Mouse (Mus musculus): ENCODE data around the gene Dcakd. TPM values are rescaled to one million over a fixed set of nuclear protein-coding genes. Genes with fewer than 3 reads are reported as not detected.

Gene Dcakd
- total RNA-seq, 1 experiment: 43.7 TPM

DNA sequence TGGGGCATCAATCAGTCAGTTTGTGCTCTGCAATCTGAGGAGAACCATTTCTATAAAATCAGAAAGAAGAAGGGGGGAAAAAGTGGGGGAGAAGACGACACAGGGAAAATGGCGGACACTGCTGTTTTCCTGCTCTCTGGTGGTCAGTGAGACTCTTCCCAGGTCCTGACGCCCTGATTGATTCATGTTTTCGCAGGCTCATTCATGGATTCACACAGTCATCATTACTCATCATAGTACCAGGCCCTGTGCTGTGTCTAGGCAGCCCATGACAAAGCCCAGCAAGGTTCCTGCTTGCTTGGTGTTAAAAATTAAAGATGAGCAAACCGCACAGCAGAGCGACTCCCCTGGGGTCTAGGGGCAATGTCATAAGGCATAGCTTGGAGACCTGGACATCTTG, 69.7 kb downstream of the Dcakd start:
- no peak for DNase-seq (ENCODE audit: low read depth, low spot score)
- H3K9ac ChIP-seq (ENCODE audit: insufficient read depth, low read depth, low read length, poor library complexity, severe bottlenecking): no peak overlapping the region
- no peaks in the 10 kb centered on the region for H3K36me3 ChIP-seq (ENCODE audit: control insufficient read depth, insufficient read depth, low read length, poor library complexity, severe bottlenecking)
- no peak overlapping the region for H3K27ac ChIP-seq (ENCODE audit: insufficient read depth, low read depth, low read length, poor library complexity, severe bottlenecking)
- H3K9me3 ChIP-seq (ENCODE audit: control insufficient read depth, insufficient read depth, low read depth, low read length): no peaks in the 10 kb centered on the region
- H3K4me3 ChIP-seq (ENCODE audit: insufficient read depth in 1 of 2, low read depth in 1 of 2, low read length in 2 of 2, poor library complexity in 1 of 2, severe bottlenecking in 1 of 2): no peak overlapping the region
- H3K4me1 ChIP-seq (ENCODE audit: control insufficient read depth in 2 of 2, insufficient read depth in 2 of 2, low read length in 2 of 2, poor library complexity in 1 of 2): peaks cover 0 to 5% of the 10 kb centered on the region in 2 experiments; a peak in 2 of 4 replicates
- in situ Hi-C loops (cut with MboI; ENCODE audit: low sequenced_read_pairs in 2 of 2, unreplicated experiment in 2 of 2): no loop called here
- TF ChIP-seq ZNF384 (IDR thresholded peaks at IDR 0.05; ENCODE audit: low read depth, low read length) (no peak), ZC3H11A (IDR thresholded peaks at IDR 0.05; ENCODE audit: borderline replicate concordance, low read depth, low read length) (no peak), CHD2 (IDR thresholded peaks at IDR 0.05; ENCODE audit: low read depth, low read length) (no peak), HCFC1 (IDR thresholded peaks at IDR 0.05; ENCODE audit: borderline replicate concordance, insufficient read depth, low read length) (no peak), MAFK (IDR thresholded peaks at IDR 0.05; ENCODE audit: insufficient read depth, low read depth, low read length) (no peak)

GRCm38 (mm10) chr11:102957692-102958091, 70.4 kb downstream of the Dcakd start:
- no peak for DNase-seq (ENCODE audit: low read depth, low spot score)
- no peaks in the 10 kb centered on the region for H3K36me3 ChIP-seq (ENCODE audit: control insufficient read depth, insufficient read depth, low read length, poor library complexity, severe bottlenecking)
- in situ Hi-C loops (cut with MboI; ENCODE audit: low sequenced_read_pairs in 2 of 2, unreplicated experiment in 2 of 2): no loop called here
- no peak overlapping the region for H3K9ac ChIP-seq (ENCODE audit: insufficient read depth, low read depth, low read length, poor library complexity, severe bottlenecking)
- no peaks in the 10 kb centered on the region for H3K9me3 ChIP-seq (ENCODE audit: control insufficient read depth, insufficient read depth, low read depth, low read length)
- no peaks in the 10 kb centered on the region for H3K4me1 ChIP-seq (ENCODE audit: control insufficient read depth in 2 of 2, insufficient read depth in 2 of 2, low read length in 2 of 2, poor library complexity in 1 of 2)
- no peak overlapping the region for H3K4me3 ChIP-seq (ENCODE audit: insufficient read depth in 1 of 2, low read depth in 1 of 2, low read length in 2 of 2, poor library complexity in 1 of 2, severe bottlenecking in 1 of 2)
- no peak overlapping the region for H3K27ac ChIP-seq (ENCODE audit: insufficient read depth, low read depth, low read length, poor library complexity, severe bottlenecking)
- TF ChIP-seq CHD2 (IDR thresholded peaks at IDR 0.05; ENCODE audit: low read depth, low read length) (no peak), ZC3H11A (IDR thresholded peaks at IDR 0.05; ENCODE audit: borderline replicate concordance, low read depth, low read length) (no peak), MAFK (IDR thresholded peaks at IDR 0.05; ENCODE audit: insufficient read depth, low read depth, low read length) (no peak), HCFC1 (IDR thresholded peaks at IDR 0.05; ENCODE audit: borderline replicate concordance, insufficient read depth, low read length) (no peak), ZNF384 (IDR thresholded peaks at IDR 0.05; ENCODE audit: low read depth, low read length) (no peak)

DNA sequence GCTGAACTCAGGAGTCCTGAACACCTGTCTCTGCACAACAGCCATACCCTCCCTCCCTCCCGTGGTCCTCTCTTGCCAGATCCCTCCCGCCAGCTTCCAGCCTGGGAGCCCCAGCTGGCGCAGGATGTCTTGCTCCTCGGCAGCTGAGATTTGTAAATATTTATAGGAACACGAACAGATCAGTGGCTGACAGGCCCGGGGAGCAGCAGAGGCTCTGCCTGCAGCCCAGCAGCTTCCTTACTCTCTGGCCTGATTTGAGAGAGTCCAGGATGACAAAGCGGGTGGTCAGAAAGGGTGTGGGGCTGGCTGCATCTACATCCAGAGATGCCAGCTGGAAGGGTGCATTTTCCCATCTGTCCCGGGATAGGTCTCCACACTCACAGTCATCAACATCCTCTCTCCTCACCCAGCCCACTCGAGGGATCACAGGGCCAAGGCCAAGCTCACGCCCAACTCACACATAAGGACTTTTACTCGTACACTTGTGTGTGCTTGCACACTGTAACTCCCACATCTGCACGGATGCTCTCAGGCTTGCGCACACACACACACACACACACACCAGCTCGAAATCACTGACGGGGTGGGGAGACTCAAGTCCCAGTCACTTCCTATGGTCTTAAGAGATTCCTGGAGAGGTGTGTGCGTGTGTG, 71.0 kb downstream of the Dcakd start:
- Histone ChIP-seq H3K4me3 (ENCODE audit: insufficient read depth in 1 of 2, low read depth in 1 of 2, low read length in 2 of 2, poor library complexity in 1 of 2, severe bottlenecking in 1 of 2) (no peak overlapping the region; a peak in 1 of 4 replicates), H3K9ac (ENCODE audit: insufficient read depth, low read depth, low read length, poor library complexity, severe bottlenecking) (peak overlapping the region; percentile 8; the same call in 1 of the 2 replicates), H3K4me1 (ENCODE audit: control insufficient read depth in 2 of 2, insufficient read depth in 2 of 2, low read length in 2 of 2, poor library complexity in 1 of 2) (no peaks in the 10 kb centered on the region), H3K9me3 (ENCODE audit: control insufficient read depth, insufficient read depth, low read depth, low read length) (no peaks in the 10 kb centered on the region), H3K36me3 (ENCODE audit: control insufficient read depth, insufficient read depth, low read length, poor library complexity, severe bottlenecking) (no peaks in the 10 kb centered on the region), H3K27ac (ENCODE audit: insufficient read depth, low read depth, low read length, poor library complexity, severe bottlenecking) (no peak overlapping the region)
- TF ChIP-seq MAFK (IDR thresholded peaks at IDR 0.05; ENCODE audit: insufficient read depth, low read depth, low read length) (no peak), CHD2 (IDR thresholded peaks at IDR 0.05; ENCODE audit: low read depth, low read length) (no peak), ZNF384 (IDR thresholded peaks at IDR 0.05; ENCODE audit: low read depth, low read length) (no peak), HCFC1 (IDR thresholded peaks at IDR 0.05; ENCODE audit: borderline replicate concordance, insufficient read depth, low read length) (no peak), ZC3H11A (IDR thresholded peaks at IDR 0.05; ENCODE audit: borderline replicate concordance, low read depth, low read length) (no peak)
- no peak for DNase-seq (ENCODE audit: low read depth, low spot score)
- in situ Hi-C loops (cut with MboI; ENCODE audit: low sequenced_read_pairs in 2 of 2, unreplicated experiment in 2 of 2): no loop called here

- Histone ChIP-seq H3K4me3 (ENCODE audit: insufficient read depth in 1 of 2, low read depth in 1 of 2, low read length in 2 of 2, poor library complexity in 1 of 2, severe bottlenecking in 1 of 2) (no peak overlapping the region), H3K36me3 (ENCODE audit: control insufficient read depth, insufficient read depth, low read length, poor library complexity, severe bottlenecking) (no peaks in the 10 kb centered on the region), H3K9ac (ENCODE audit: insufficient read depth, low read depth, low read length, poor library complexity, severe bottlenecking) (no peak overlapping the region), H3K4me1 (ENCODE audit: control insufficient read depth in 2 of 2, insufficient read depth in 2 of 2, low read length in 2 of 2, poor library complexity in 1 of 2) (no peaks in the 10 kb centered on the region), H3K27ac (ENCODE audit: insufficient read depth, low read depth, low read length, poor library complexity, severe bottlenecking) (no peak overlapping the region), H3K9me3 (ENCODE audit: control insufficient read depth, insufficient read depth, low read depth, low read length) (no peaks in the 10 kb centered on the region)
- in situ Hi-C loops (cut with MboI; ENCODE audit: low sequenced_read_pairs in 2 of 2, unreplicated experiment in 2 of 2): no loop called here
- no peak for DNase-seq (ENCODE audit: low read depth, low spot score)
- TF ChIP-seq ZNF384 (IDR thresholded peaks at IDR 0.05; ENCODE audit: low read depth, low read length) (no peak), ZC3H11A (IDR thresholded peaks at IDR 0.05; ENCODE audit: borderline replicate concordance, low read depth, low read length) (no peak), MAFK (IDR thresholded peaks at IDR 0.05; ENCODE audit: insufficient read depth, low read depth, low read length) (no peak), CHD2 (IDR thresholded peaks at IDR 0.05; ENCODE audit: low read depth, low read length) (no peak)
Measured at GRCm38 (mm10) chr11:102952922-102953321, 75.2 kb downstream of the Dcakd start.

All from ES-E14 (cell line).